Mouse (Mus musculus) megakaryocyte-erythroid progenitor cell, adult 5 weeks (primary cell): ENCODE results near the gene Brinp2. TPM values are rescaled to one million over a fixed set of nuclear protein-coding genes. Genes with fewer than 3 reads are reported as not detected.

Experiments used
- polyA plus RNA-seq: library from polyadenylated mRNA; stranded (reverse); fragments of >175 nt; gene quantifications from 2 replicates; pipeline ENCODE4 v1.2.3, GENCODE M21; 2012

The Brinp2 gene
- polyA plus RNA-seq, result not detected in 2 replicates

DNA sequence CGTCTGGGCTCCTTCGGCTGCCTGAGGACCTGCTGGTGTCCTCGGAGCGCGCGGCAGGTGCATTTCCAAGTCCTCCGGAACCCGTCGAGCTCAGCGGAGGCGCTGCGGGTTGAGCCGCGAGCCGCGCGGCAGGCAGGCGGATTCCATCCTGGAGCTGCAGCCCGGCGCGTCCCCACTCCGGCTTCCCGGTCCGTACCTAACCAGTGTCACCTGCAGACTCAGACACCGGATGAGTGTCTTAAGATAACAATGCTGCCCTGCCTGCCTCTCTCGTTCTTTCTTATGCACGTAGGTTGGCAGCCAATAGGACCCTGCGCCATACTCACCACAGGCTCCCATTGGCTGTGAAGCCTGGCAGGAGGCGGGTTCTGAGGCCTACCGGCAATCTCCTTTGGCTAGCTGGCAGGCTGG is at the start of gene Brinp2:
Brinp2 (minus strand) TSS at position 276 of the 411 bp plus-strand sequence.

DNA sequence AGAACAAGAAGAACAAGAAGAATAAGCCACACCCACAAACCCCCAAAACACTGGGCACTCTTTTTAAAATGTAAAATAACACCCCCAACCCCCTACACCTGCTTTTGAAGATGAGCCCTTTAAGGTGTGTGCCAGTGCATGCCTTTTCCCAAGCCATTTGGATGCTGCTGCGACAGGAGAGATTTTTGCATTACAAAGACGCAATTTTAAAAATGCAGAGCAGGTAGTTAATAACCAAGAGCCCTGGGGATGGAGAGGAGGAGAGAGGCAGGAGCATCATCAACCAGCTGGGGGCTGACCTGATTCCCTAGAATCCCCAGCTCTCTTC is 5.8 kb upstream of the Brinp2 start, which contains the start of gene Astn1:
Astn1 (plus strand) TSS at position 310 of the 328 bp plus-strand sequence.

Other genes starting within 250 kb of the Brinp2 start
- gene Astn1, start 5.9 kb upstream of the Brinp2 start, polyA plus RNA-seq, result 0.10 TPM in 1 of 2 replicates, not detected in the other